Mouse (Mus musculus) limb, embryonic 14.5 days (tissue): Measurements from ENCODE around the gene Elof1. TPM values are rescaled to one million over a fixed set of nuclear protein-coding genes. Genes with fewer than 3 reads are reported as not detected.

Source experiments
- ATAC-seq: fragments of 200-750 bp; cut with Nextera tagmentation; 2 replicates; pipeline ENCODE4 v1.8.0; 2017; ENCODE audit warnings: low read depth, moderate number of reproducible peaks, moderate TSS enrichment; ENCODE audit not compliant: low FRiP score
- DNase-seq: peaks from one replicate; pipeline ENCODE4 v3.0.0-alpha.2; 2015; ENCODE audit warnings: low spot score
- H3K27ac ChIP-seq: fragments of 300-500 bp; sonication (generic); replicated peaks from 2 replicates; pipeline ENCODE4 v1.5.1; 2014; ENCODE audit warnings: low read depth, mild to moderate bottlenecking, low read length, moderate library complexity, mixed read lengths
- H3K27me3 ChIP-seq: fragments of 300-500 bp; sonication (generic); 2 replicates; pipeline ENCODE4 v1.6.1; 2014; ENCODE audit warnings: low read length, mixed read lengths; ENCODE audit not compliant: control insufficient read depth, insufficient read depth
- H3K36me3 ChIP-seq: fragments of 300-500 bp; sonication (generic); 2 replicates; pipeline ENCODE4 v1.6.1; 2014; ENCODE audit warnings: mild to moderate bottlenecking, low read length, moderate library complexity, mixed read lengths; ENCODE audit not compliant: control insufficient read depth, insufficient read depth
- H3K4me1 ChIP-seq: fragments of 300-500 bp; sonication (generic); 2 replicates; pipeline ENCODE4 v1.6.1; 2014; ENCODE audit warnings: antibody characterized with exemption, low read length, mixed read lengths; ENCODE audit not compliant: control insufficient read depth, insufficient read depth
- H3K4me2 ChIP-seq: fragments of 300-500 bp; sonication (generic); replicated peaks from 2 replicates; pipeline ENCODE4 v1.6.1; 2014; ENCODE audit warnings: low read depth, mild to moderate bottlenecking, low read length, moderate library complexity; ENCODE audit not compliant: severe bottlenecking
- H3K4me3 ChIP-seq: fragments of 300-500 bp; sonication (generic); replicated peaks from 2 replicates; pipeline ENCODE4 v1.5.1; 2014; ENCODE audit warnings: low read length
- H3K9ac ChIP-seq: fragments of 300-500 bp; sonication (generic); 2 replicates; pipeline ENCODE4 v1.6.1; 2014; ENCODE audit warnings: mild to moderate bottlenecking, low read depth, low read length, moderate library complexity; ENCODE audit not compliant: severe bottlenecking
- H3K9me3 ChIP-seq: fragments of 300-500 bp; sonication (generic); 2 replicates; pipeline ENCODE4 v1.6.1; 2016; ENCODE audit warnings: low read length; ENCODE audit not compliant: control insufficient read depth
- POLR2A ChIP-seq: fragments of 200-500 bp; IDR thresholded peaks from 2 replicates; pipeline ENCODE4 v1.8.0; 2012; ENCODE audit warnings: inconsistent platforms, mild to moderate bottlenecking, moderate library complexity, borderline replicate concordance; ENCODE audit not compliant: insufficient read depth, insufficient read length; ENCODE audit errors: extremely low read depth
- WGBS: fragments of 180-500 bp; shearing (Covaris S2); extraction: QIAGEN DNeasy Blood & Tissue Kit; methylation state at CpG from one replicate; pipeline ENCODE4 v1.1.7; 2014; 5-methylcytosine and 5-hydroxymethylcytosine counted together
- polyA plus RNA-seq, 2 experiments: library from polyadenylated mRNA; depleted of rRNA in 1 of 2; stranded (reverse) in 1 of 2; unstranded in 1 of 2; fragments of >200 nt; fragmentation: Nextera tagmentation in 1 of 2; extraction: Ambion mirVana in 1 of 2; gene quantifications; 2 replicates each; pipeline versions ENCODE4 v1.2.1 to v1.2.3; 2012 to 2014

Gene Elof1
- polyA plus RNA-seq, 2 experiments: 145 to 206 TPM

DNA sequence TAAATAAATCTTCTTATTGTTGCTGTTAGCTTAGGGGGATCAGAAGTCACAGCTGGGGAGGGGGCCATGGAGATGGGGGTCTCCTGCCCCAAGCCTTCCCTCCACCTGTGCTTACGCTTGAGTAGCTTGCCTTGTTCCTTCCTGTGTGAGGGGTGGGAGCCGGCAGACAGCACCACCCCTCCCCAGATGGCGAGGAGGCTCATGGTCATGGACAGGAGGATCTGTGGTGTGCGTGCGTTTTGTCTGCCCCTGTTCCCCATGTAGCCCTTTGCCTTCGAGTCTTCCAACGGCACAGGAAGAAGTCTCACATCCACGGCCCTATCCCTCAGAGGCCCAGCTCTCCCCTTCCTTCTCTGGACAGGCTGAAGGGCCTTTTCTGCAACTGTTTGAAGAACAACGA lies 45.3 kb upstream of the Elof1 start:
- no peak for DNase-seq
- no peak overlapping the region for H3K4me2 ChIP-seq
- no peak overlapping the region for H3K9ac ChIP-seq
- no peak overlapping the region for H3K4me3 ChIP-seq
- H3K36me3 ChIP-seq: peaks cover 9% of the 10 kb centered on the region; the same call in 1 of the 2 replicates
- H3K27ac ChIP-seq: no peak overlapping the region
- H3K9me3 ChIP-seq: 0 out of 2 replicates have a peak, but pooled peaks cover 6% of the 10 kb centered on the region
- no peak for TF ChIP-seq POLR2A
- 76% methylated on average over 9 of the region's 9 CpGs for WGBS
- no peaks in the 10 kb centered on the region for H3K27me3 ChIP-seq
- ATAC-seq: no peak
- peaks cover 8% of the 10 kb centered on the region for H3K4me1 ChIP-seq

- no peak for TF ChIP-seq POLR2A
- no peak overlapping the region for H3K4me2 ChIP-seq
- ATAC-seq (no peak), DNase-seq (no peak)
- H3K36me3 ChIP-seq: peaks cover 9% of the 10 kb centered on the region; the same call in 1 of the 2 replicates
- H3K9me3 ChIP-seq: no peaks in the 10 kb centered on the region
- no peak overlapping the region for H3K27ac ChIP-seq
- peaks cover 10% of the 10 kb centered on the region for H3K4me1 ChIP-seq
- 38% methylated on average over 6 of the region's 6 CpGs for WGBS
- no peak overlapping the region for H3K4me3 ChIP-seq
- H3K9ac ChIP-seq: no peak overlapping the region
- H3K27me3 ChIP-seq: no peaks in the 10 kb centered on the region
Observed at GRCm38 (mm10) chr9:22161299-22161698, 44.3 kb upstream of the Elof1 start.

DNA sequence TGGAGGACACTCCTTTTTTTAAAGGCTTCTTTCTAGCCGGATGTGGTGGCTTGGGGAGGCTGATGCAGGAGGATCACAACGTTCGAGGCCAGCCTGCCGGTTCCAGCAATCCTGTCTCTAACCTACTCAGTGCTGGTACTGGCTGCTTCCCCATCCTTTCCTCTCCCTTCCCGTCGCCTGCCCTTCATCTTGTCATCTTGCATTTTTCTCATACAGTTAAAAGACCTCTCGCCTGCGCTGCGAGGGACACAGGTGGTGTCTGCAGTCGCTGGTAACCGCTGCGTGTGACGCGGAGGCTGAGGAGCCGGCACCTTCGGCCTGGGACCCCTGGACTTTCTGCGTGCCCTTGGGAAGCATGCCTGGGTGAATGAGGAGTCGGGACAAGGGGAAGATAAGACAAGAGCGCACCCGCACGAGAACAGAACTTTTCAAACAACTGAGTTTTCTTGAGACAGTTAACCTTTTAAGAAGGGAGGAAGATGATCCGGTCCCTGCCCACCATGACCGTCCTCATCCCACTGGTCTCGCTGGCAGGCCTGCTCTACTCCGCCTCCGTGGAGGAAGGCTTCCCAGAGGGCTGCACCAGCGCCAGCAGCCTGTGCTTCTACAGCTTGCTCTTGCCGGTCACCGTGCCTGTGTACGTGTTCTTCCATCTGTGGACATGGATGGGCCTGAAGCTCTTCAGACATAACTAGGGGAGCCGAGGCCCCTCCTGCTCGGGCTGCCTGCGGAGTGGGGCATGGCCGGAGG lies 40.7 kb upstream of the Elof1 start:
- peak overlapping the region; percentile 64 for H3K4me3 ChIP-seq
- H3K9ac ChIP-seq: peak overlapping the region; percentile 83
- peaks cover 9% of the 10 kb centered on the region; the same call in 1 of the 2 replicates for H3K36me3 ChIP-seq
- no peak for TF ChIP-seq POLR2A
- H3K4me1 ChIP-seq: peaks cover 6% of the 10 kb centered on the region
- no peaks in the 10 kb centered on the region for H3K9me3 ChIP-seq
- DNase-seq: no peak
- H3K27me3 ChIP-seq: no peaks in the 10 kb centered on the region
- no peak for ATAC-seq
- H3K4me2 ChIP-seq: peak overlapping the region; percentile 74
- H3K27ac ChIP-seq: no peak overlapping the region; the same call in 1 of the 2 replicates
- 66% methylated on average over 34 of the region's 34 CpGs for WGBS

GRCm38 (mm10) chr9:22156497-22157245 lies 39.7 kb upstream of the Elof1 start, which contains the start of gene Pigyl:
Pigyl (plus strand) TSS chr9:22156846.
- Histone ChIP-seq H3K9ac (peak within 1 kb of the TSS; percentile 83), H3K4me3 (peak within 1 kb of the TSS; percentile 64), H3K27ac (peak within 1 kb of the TSS; percentile 83), H3K27me3 (no peaks in the 10 kb centered on the region), H3K36me3 (peaks cover 9% of the 10 kb centered on the region; the same call in 1 of the 2 replicates), H3K4me1 (peaks cover 6% of the 10 kb centered on the region), H3K4me2 (peak within 1 kb of the TSS; percentile 74), H3K9me3 (no peaks in the 10 kb centered on the region)
- TF ChIP-seq POLR2A: peak; percentile 93; the same call in 1 of the 2 replicates
- DNase-seq: peak; percentile 98
- ATAC-seq: peak; percentile 99
- WGBS: 1% methylated on average over 64 of the region's 65 CpGs

- 0 out of 2 replicates have a peak, but pooled peaks have one; percentile 34 for ATAC-seq
Observed at GRCm38 (mm10) chr9:22155614-22156013, 38.6 kb upstream of the Elof1 start.

More at GRCm38 (mm10) chr9:22155614-22156013, 38.6 kb upstream of the Elof1 start:
- Histone ChIP-seq H3K4me3 (peak overlapping the region; percentile 16; the same call in 1 of the 2 replicates), H3K9me3 (no peaks in the 10 kb centered on the region), H3K4me1 (peaks cover 6% of the 10 kb centered on the region), H3K9ac (no peak overlapping the region), H3K4me2 (0 out of 2 replicates have a peak overlapping the region, but pooled peaks have one; percentile 74), H3K27me3 (no peaks in the 10 kb centered on the region), H3K27ac (no peak overlapping the region), H3K36me3 (peaks cover 9% of the 10 kb centered on the region; the same call in 1 of the 2 replicates)
- 14% methylated on average over 10 of the region's 10 CpGs for WGBS
- peak; percentile 75 for DNase-seq
- no peak for TF ChIP-seq POLR2A
